Mouse (Mus musculus) heart, adult 11 months (tissue): ENCODE measurements around the gene Krba1.

Experiments
- DNase-seq: peaks from one replicate; pipeline ENCODE4 v3.0.0; 2022

The Krba1 gene

GRCm38 (mm10) chr6:48452151-48452550 lies 56.8 kb downstream of the Krba1 start:
- no peak for DNase-seq

GRCm38 (mm10) chr6:48452771-48453170 lies 57.4 kb downstream of the Krba1 start:
- DNase-seq, result no peak

- DNase-seq, result no peak
Observed at GRCm38 (mm10) chr6:48464966-48465679, 69.7 kb downstream of the Krba1 start.

DNA sequence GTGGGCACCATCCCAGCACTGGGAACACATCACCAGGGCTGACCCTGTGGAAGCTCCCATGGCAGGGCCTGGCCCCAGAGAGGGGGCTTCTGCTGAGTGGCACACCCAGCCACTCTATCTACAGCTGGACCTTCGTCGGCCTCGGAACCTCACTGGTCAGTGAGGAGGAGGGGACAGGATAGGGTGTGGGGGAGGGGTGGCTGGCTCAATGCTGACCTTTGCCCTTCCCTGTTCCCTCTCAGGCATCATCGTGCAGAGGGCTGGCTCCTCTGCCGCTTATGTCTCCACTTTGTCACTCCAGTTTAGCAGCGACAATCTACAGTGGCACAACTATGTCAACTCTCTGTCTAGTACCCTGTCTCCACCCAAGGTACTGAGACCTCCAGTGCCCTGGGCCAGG lies 71.3 kb downstream of the Krba1 start:
- DNase-seq, result no peak

- no peak for DNase-seq
Observed at GRCm38 (mm10) chr6:48467490-48467889, 72.1 kb downstream of the Krba1 start.
